Mouse (Mus musculus) left cerebral cortex, adult 6 months (tissue): ENCODE measurements around the gene Vmn1r239-ps. TPM values are rescaled to one million over a fixed set of nuclear protein-coding genes. Genes with fewer than 3 reads are reported as not detected.

Experiments
- long read RNA-seq, 2 experiments: library from polyadenylated mRNA; unstranded; transcript quantifications; one replicate each; pipeline ENCODE4 v2.0.0; 2019 to 2020
- polyA plus RNA-seq: library from polyadenylated mRNA; unstranded; fragments of <200 nt; fragmentation: Nextera tagmentation; gene quantifications from 2 replicates; pipeline ENCODE4 v1.2.3, GENCODE M21; 2021

The Vmn1r239-ps gene
- polyA plus RNA-seq = not detected in 2 replicates
- long read RNA-seq, experiment 1 = 0 reads
- long read RNA-seq, experiment 2 = 0 reads

DNA sequence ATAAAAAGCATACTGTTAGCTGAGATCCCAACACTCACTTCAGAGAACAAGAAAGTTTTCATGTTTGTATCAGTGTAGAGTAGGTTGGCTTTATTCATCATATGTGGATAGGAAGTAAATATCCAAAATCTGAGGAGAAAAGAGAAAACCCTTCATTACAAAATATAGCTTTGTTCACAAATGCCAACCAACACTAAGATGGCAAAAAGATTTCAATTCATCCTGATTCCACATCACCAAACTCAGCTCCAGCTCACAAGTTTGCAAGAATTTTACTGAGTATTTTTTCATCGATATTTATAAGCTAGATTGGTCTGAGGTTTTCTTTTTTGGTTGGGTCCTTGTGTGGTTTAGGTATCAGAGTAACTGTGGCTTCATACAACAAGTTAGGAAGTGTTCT, at the start of gene Vmn1r239-ps:
Gene Vmn1r239-ps (minus strand): TSS at position 101 of the 400 bp plus-strand sequence.

DNA sequence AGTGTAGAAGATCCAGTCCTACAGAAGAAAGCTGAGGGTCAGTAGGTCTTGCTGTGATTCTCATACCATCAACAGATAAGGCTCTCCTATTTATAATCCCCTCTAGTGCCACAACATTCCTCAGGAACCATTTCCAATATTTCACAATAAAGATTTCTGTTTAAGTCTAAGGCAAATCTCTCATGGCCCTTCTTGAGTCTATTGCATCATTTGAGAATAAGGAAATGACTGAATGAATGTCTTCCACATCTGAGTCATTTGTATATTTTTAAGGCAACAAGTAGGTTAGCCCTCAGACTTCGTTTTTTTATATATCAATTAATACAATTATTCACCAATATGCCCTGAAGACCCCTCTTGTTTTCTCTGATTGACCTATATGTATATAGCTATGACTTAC, 24.4 kb downstream of the Vmn1r239-ps start, which contains the start of gene Il13ra2:
Gene Il13ra2 (minus strand): TSS at position 64 of the 400 bp plus-strand sequence.

Other genes with a start within 250 kb of the Vmn1r239-ps start
- gene Il13ra2, start 24.5 kb downstream of the Vmn1r239-ps start, polyA plus RNA-seq = 0.11 TPM in 1 of 2 replicates, not detected in the other
- gene Lrch2, start 100.4 kb upstream of the Vmn1r239-ps start, polyA plus RNA-seq = 1.8 and 2.8 TPM in 2 replicates